Mouse (Mus musculus): ENCODE measurements at regions not wholly inside any gene's neighbourhood (a gene's known extent, or its start where the extent isn't known, plus 50 kb on each side); places are given as distances from the start of the nearest gene placed in this dataset.

GRCm38 (mm10) chr1:169069647-169070046, 461.6 kb downstream of the Nuf2 start:
- no peak for TF ChIP-seq CTCF (IDR thresholded peaks at IDR 0.05; ENCODE audit: borderline replicate concordance, extremely low read depth, insufficient read depth, insufficient read length)
- no peak for TF ChIP-seq POLR2A (IDR thresholded peaks at IDR 0.05; ENCODE audit: borderline replicate concordance, extremely low read depth, insufficient read depth, insufficient read length, poor library complexity, severe bottlenecking)
